Mouse (Mus musculus): Measurements from ENCODE around the gene Atxn3. TPM values are rescaled to one million over a fixed set of nuclear protein-coding genes. Genes with fewer than 3 reads are reported as not detected.
"Not testable (repeated sequence)": the region's sequence is repeated elsewhere in the genome, so short reads cannot be mapped to it uniquely, and the experiment has no call there.

Atxn3 gene
- polyA plus RNA-seq, 1 experiment from 2014 or later, result 12.7 TPM

GRCm38 (mm10) chr12:101977404-101977915 lies 19.4 kb upstream of the Atxn3 start:
- Histone ChIP-seq H3K4me1 (peaks cover 20% of the 10 kb centered on the region), H3K27ac (no peak overlapping the region), H3K4me2 (peak overlapping the region; percentile 66), H3K4me3 (peak overlapping the region; percentile 88), H3K27me3 (no peaks in the 10 kb centered on the region), H3K9me3 (no peaks in the 10 kb centered on the region), H3K36me3 (peaks cover 3% of the 10 kb centered on the region; the same call in 1 of the 2 replicates), H3K9ac (no peak overlapping the region)
- WGBS, result 91% methylated on average over 10 of the region's 10 CpGs
- no peak for ATAC-seq (ENCODE audit: borderline replicate concordance, extremely low read depth, low FRiP score, low TSS enrichment)

GRCm38 (mm10) chr12:101976651-101977403 lies 18.8 kb upstream of the Atxn3 start:
- H3K4me3 ChIP-seq, result peak overlapping the region; percentile 88
- H3K4me2 ChIP-seq, result peak overlapping the region; percentile 66
- 0 out of 2 replicates have a peak, but pooled peaks cover under 1% of the 10 kb centered on the region for H3K36me3 ChIP-seq
- no peak for ATAC-seq (ENCODE audit: borderline replicate concordance, extremely low read depth, low FRiP score, low TSS enrichment)
- H3K27me3 ChIP-seq, result no peaks in the 10 kb centered on the region
- H3K4me1 ChIP-seq, result peaks cover 20% of the 10 kb centered on the region
- H3K9ac ChIP-seq, result peak overlapping the region; percentile 88
- 13% methylated on average over 13 of the region's 13 CpGs for WGBS
- H3K27ac ChIP-seq, result peak overlapping the region; percentile 90
- no peaks in the 10 kb centered on the region for H3K9me3 ChIP-seq

- under 1% methylated on average over 77 of the region's 77 CpGs for WGBS
- H3K4me3 ChIP-seq, result peak within 1 kb of the TSS; percentile 88
- peak within 1 kb of the TSS; percentile 90 for H3K27ac ChIP-seq
- H3K9ac ChIP-seq, result peak within 1 kb of the TSS; percentile 88
- no peaks in the 10 kb centered on the region for H3K9me3 ChIP-seq
- no peaks in the 10 kb centered on the region for H3K27me3 ChIP-seq
- peaks cover 20% of the 10 kb centered on the region for H3K4me1 ChIP-seq
- peak; percentile 97 for ATAC-seq (ENCODE audit: borderline replicate concordance, extremely low read depth, low FRiP score, low TSS enrichment)
- peak within 1 kb of the TSS; percentile 66 for H3K4me2 ChIP-seq
- H3K36me3 ChIP-seq, result no peaks in the 10 kb centered on the region
Measured at GRCm38 (mm10) chr12:101975601-101976571, 17.8 kb upstream of the Atxn3 start, which contains the start of gene Cpsf2. TSS of gene Cpsf2 (plus strand) at chr12:101975988.

GRCm38 (mm10) chr12:101975167-101975600 lies 17.1 kb upstream of the Atxn3 start:
- H3K9ac ChIP-seq, result peak overlapping the region; percentile 88
- H3K4me1 ChIP-seq, result peaks cover 20% of the 10 kb centered on the region
- peak overlapping the region; percentile 66 for H3K4me2 ChIP-seq
- no peak; the same call in 1 of the 2 replicates for ATAC-seq (ENCODE audit: borderline replicate concordance, extremely low read depth, low FRiP score, low TSS enrichment)
- WGBS, result under 1% methylated on average over 23 of the region's 23 CpGs
- H3K36me3 ChIP-seq, result no peaks in the 10 kb centered on the region
- peak overlapping the region; percentile 90 for H3K27ac ChIP-seq
- no peaks in the 10 kb centered on the region for H3K27me3 ChIP-seq
- H3K9me3 ChIP-seq, result no peaks in the 10 kb centered on the region
- H3K4me3 ChIP-seq, result peak overlapping the region; percentile 88

GRCm38 (mm10) chr12:101974571-101974970 lies 16.5 kb upstream of the Atxn3 start:
- H3K36me3 ChIP-seq, result 0 out of 2 replicates have a peak, but pooled peaks cover 4% of the 10 kb centered on the region
- peak overlapping the region; percentile 88 for H3K4me3 ChIP-seq
- H3K4me1 ChIP-seq, result peaks cover 20% of the 10 kb centered on the region
- H3K27me3 ChIP-seq, result no peaks in the 10 kb centered on the region
- 19% methylated on average over 1 of the region's 1 CpGs for WGBS
- no peak for ATAC-seq (ENCODE audit: borderline replicate concordance, extremely low read depth, low FRiP score, low TSS enrichment)
- H3K9me3 ChIP-seq, result no peaks in the 10 kb centered on the region
- H3K27ac ChIP-seq, result peak overlapping the region; percentile 90; the same call in 1 of the 2 replicates
- H3K4me2 ChIP-seq, result peak overlapping the region; percentile 66
- peak overlapping the region; percentile 88 for H3K9ac ChIP-seq

- no peak overlapping the region for H3K27ac ChIP-seq
- peaks cover 15% of the 10 kb centered on the region for H3K4me1 ChIP-seq
- no peak overlapping the region for H3K4me3 ChIP-seq
- no peak for ATAC-seq (ENCODE audit: borderline replicate concordance, extremely low read depth, low FRiP score, low TSS enrichment)
- H3K9me3 ChIP-seq, result no peaks in the 10 kb centered on the region
- H3K36me3 ChIP-seq, result peaks cover 16% of the 10 kb centered on the region
- 92% methylated on average over 3 of the region's 3 CpGs for WGBS
- H3K9ac ChIP-seq, result no peak overlapping the region
- H3K4me2 ChIP-seq, result no peak overlapping the region
- no peaks in the 10 kb centered on the region for H3K27me3 ChIP-seq
Measured at GRCm38 (mm10) chr12:101972230-101972629, 14.2 kb upstream of the Atxn3 start.

- no peaks in the 10 kb centered on the region for H3K27me3 ChIP-seq
- no peak overlapping the region for H3K4me3 ChIP-seq
- peaks cover 7% of the 10 kb centered on the region; the same call in 1 of the 2 replicates for H3K4me1 ChIP-seq
- H3K9me3 ChIP-seq, result no peaks in the 10 kb centered on the region
- H3K27ac ChIP-seq, result no peak overlapping the region
- H3K9ac ChIP-seq, result no peak overlapping the region
- H3K36me3 ChIP-seq, result peaks cover 22% of the 10 kb centered on the region
- ATAC-seq (ENCODE audit: borderline replicate concordance, extremely low read depth, low FRiP score, low TSS enrichment), result no peak
- no peak overlapping the region for H3K4me2 ChIP-seq
- 90% methylated on average over 2 of the region's 2 CpGs for WGBS
Measured at GRCm38 (mm10) chr12:101971311-101971710, 13.3 kb upstream of the Atxn3 start.

GRCm38 (mm10) chr12:101958960-101959780 lies 1.1 kb upstream of the Atxn3 start:
- Histone ChIP-seq H3K27ac (0 out of 2 replicates have a peak overlapping the region, but pooled peaks have one; percentile 41), H3K4me1 (peaks cover 17% of the 10 kb centered on the region), H3K9ac (0 out of 2 replicates have a peak overlapping the region, but pooled peaks have one; percentile 22), H3K4me2 (peak overlapping the region; percentile 52), H3K4me3 (peak overlapping the region; percentile 94)
- WGBS, result 91% methylated on average over 5 of the region's 5 CpGs
- ATAC-seq (ENCODE audit: borderline replicate concordance, extremely low read depth, low FRiP score, low TSS enrichment); H3K27me3 ChIP-seq; H3K9me3 ChIP-seq; H3K36me3 ChIP-seq: not testable (repeated sequence)

GRCm38 (mm10) chr12:101958556-101958955 lies 510 bp upstream of the Atxn3 start:
- Histone ChIP-seq H3K4me1 (peaks cover 17% of the 10 kb centered on the region), H3K9ac (0 out of 2 replicates have a peak overlapping the region, but pooled peaks have one; percentile 22), H3K9me3 (no peaks in the 10 kb centered on the region), H3K4me2 (peak overlapping the region; percentile 52), H3K27ac (peak overlapping the region; percentile 41; the same call in 1 of the 2 replicates), H3K4me3 (peak overlapping the region; percentile 94), H3K36me3 (no peaks in the 10 kb centered on the region), H3K27me3 (no peaks in the 10 kb centered on the region)
- no peak for ATAC-seq (ENCODE audit: borderline replicate concordance, extremely low read depth, low FRiP score, low TSS enrichment)
- WGBS, result 28% methylated on average over 9 of the region's 9 CpGs

- Histone ChIP-seq H3K9me3 (no peaks in the 10 kb centered on the region), H3K4me3 (peak overlapping the region; percentile 94), H3K36me3 (no peaks in the 10 kb centered on the region), H3K27me3 (no peaks in the 10 kb centered on the region), H3K4me2 (peak overlapping the region; percentile 68), H3K9ac (peak overlapping the region; percentile 93), H3K27ac (peak overlapping the region; percentile 75), H3K4me1 (peaks cover 17% of the 10 kb centered on the region)
- ATAC-seq (ENCODE audit: borderline replicate concordance, extremely low read depth, low FRiP score, low TSS enrichment), result peak; percentile 19; the same call in 1 of the 2 replicates
- WGBS, result 7% methylated on average over 26 of the region's 26 CpGs
Measured at GRCm38 (mm10) chr12:101957079-101957941, 736 bp downstream of the Atxn3 start.
